Mouse (Mus musculus) spleen, adult 2 months (tissue): Measurements from ENCODE around the gene Ngfr.

Experiments used
- CTCF ChIP-seq: fragments of 200-500 bp; IDR thresholded peaks from 2 replicates; pipeline ENCODE4 v1.5.1; 2011; ENCODE audit warnings: mild to moderate bottlenecking, inconsistent platforms; ENCODE audit not compliant: insufficient read depth, insufficient read length, insufficient replicate concordance; ENCODE audit errors: extremely low read depth
- POLR2A ChIP-seq: fragments of 200-500 bp; IDR thresholded peaks from 2 replicates; pipeline ENCODE4 v1.6.1; 2011; ENCODE audit warnings: low read depth, low read length, inconsistent platforms

DNA sequence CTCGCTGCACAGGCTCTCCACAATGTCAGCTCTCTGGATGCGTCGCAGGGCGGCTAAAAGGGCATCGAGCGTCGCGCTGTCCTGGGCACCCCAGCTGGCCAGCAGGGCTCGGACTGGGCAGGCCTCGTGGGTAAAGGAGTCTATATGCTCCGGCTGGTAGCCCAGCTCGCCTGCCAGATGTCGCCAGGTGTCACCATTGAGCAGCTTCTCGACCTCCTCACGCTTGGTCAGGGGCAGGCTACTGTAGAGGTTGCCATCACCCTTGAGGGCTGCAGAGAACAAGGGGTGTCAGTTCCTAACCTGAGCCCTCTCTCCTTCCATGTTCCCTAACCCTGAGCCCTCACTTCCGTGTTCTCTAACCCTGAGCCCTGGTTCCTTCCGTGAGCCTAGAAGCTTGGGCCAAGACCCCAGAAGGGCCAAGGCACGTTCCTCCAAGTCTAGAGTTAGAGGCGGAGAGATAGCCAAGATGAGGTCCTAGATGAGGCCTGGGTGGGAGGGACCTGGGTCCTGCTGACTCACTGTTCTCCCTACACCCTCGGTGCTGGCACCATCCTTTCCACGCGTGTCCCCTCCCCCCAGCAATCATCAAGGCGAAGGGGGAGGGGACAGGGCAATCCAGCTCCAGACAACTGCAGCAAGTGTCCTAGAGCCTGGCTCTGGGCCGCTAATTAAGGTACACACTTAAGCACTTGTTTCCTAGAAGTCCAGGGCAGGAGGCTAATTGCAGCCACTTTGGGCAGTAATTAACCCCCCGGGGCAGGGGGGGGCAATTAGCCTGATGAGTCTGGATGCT, 16.5 kb downstream of the Ngfr start:
- TF ChIP-seq POLR2A (no peak), CTCF (no peak)
